ENCODE assay signal across 15 mouse cellular contexts in the genomic region with DNA sequence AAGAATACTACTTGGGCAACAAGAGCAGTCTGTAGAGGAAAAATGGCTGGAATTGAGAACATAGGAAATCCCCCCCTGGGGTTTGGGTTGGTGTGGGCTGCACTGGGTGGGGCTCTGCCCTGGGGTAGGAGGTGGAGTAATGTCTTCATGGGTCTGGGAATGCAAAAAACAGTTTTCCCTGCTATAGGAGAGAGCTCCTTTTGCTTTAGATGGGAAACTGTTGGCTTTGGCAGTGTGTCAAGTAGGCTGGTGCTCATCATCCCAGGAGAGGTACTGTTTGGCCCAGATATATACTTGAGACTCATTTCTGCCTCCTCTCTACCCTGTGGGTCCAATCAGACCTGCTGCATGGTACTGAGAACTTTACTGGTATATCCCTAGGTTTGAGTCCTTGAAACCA.
DNase-seq lines count a peak whose midpoint lies in the region.
"Had no signal": no experiment of that assay in that cellular context is flagged by ENCODE, and none has a peak within 500 bp of the region (broad histone marks: within the 10 kb centered on the region; RNA-seq: fewer than 3 reads in every experiment).

No protein-coding gene starts in this region.

- DNase-seq in cerebellum, adult 11-12 months: peak; percentile 50
- DNase-seq in cerebellum, adult 8-10 months: no peak
- peak; percentile 57 for DNase-seq in cerebellum, adult 9-11 months
- no peak for DNase-seq in cerebellum, adult 11 months
- DNase-seq in left cerebral cortex, postnatal 4 days: peak; percentile 12
- no peak for DNase-seq in left cerebral cortex, postnatal 14 days (ENCODE audit: low spot score in 2 of 2)
- peak; percentile 66 for DNase-seq in brain, adult 2 months (ENCODE audit: low read depth, low spot score)
- DNase-seq in yolk sac, embryonic 10.5 days (ENCODE audit: low spot score): no peak
- DNase-seq: adrenal gland, adult 8-10 months; adrenal gland, postnatal 25 days; forebrain, postnatal 0 days; gastrocnemius, postnatal 10 days; gastrocnemius, postnatal 36 days; heart, postnatal 36 days; kidney, adult 11 months had no signal

- intact Hi-C loops in left cerebral cortex, postnatal 4 days (cut with DNase I): no loop called here
- intact Hi-C loops in left cerebral cortex, postnatal 14 days (cut with DNase I): no loop called here

Comparison
In these comparisons a context has a peak if more than half of its experiments do, and no peak if none do; other contexts are left out.
1. DNase-seq: peak in cerebellum, adult 11-12 months (single experiment), cerebellum, adult 9-11 months (single experiment), left cerebral cortex, postnatal 4 days (single experiment) and brain, adult 2 months (single experiment); none in cerebellum, adult 8-10 months (single experiment), cerebellum, adult 11 months (single experiment), left cerebral cortex, postnatal 14 days (0 of 2) and yolk sac, embryonic 10.5 days (single experiment).